Mouse (Mus musculus) kidney, postnatal 25 days (tissue): ENCODE data around the gene Knop1.

Source experiments
- DNase-seq, 2 experiments: peaks; one replicate each; pipeline ENCODE4 v3.0.0; 2021; ENCODE audit warnings: mixed read lengths in 2 of 2

Gene Knop1

GRCm38 (mm10) chr7:118795779-118796178, 60.3 kb downstream of the Knop1 start:
- no peak for DNase-seq

GRCm38 (mm10) chr7:118793899-118794298, 62.2 kb downstream of the Knop1 start:
- peak; percentile 28 to 66 for DNase-seq
